Mouse (Mus musculus) limb, embryonic 15.5 days (tissue): ENCODE data around the gene Sbno2. TPM values are rescaled to one million over a fixed set of nuclear protein-coding genes. Genes with fewer than 3 reads are reported as not detected.

ENCODE experiments used
- ATAC-seq: fragments of 200-750 bp; cut with Nextera tagmentation; 2 replicates; pipeline ENCODE4 v1.8.0; 2017; ENCODE audit warnings: low read depth, moderate TSS enrichment; ENCODE audit not compliant: insufficient number of reproducible peaks, low FRiP score, low TSS enrichment
- H3K27ac ChIP-seq: fragments of 300-500 bp; sonication (generic); 2 replicates; pipeline ENCODE4 v1.5.1; 2015; ENCODE audit warnings: moderate library complexity, mild to moderate bottlenecking, inconsistent platforms
- H3K27me3 ChIP-seq: fragments of 300-500 bp; sonication (generic); 2 replicates; pipeline ENCODE4 v1.6.1; 2015; ENCODE audit warnings: inconsistent platforms
- H3K36me3 ChIP-seq: fragments of 300-500 bp; sonication (generic); 2 replicates; pipeline ENCODE4 v1.6.1; 2015; ENCODE audit warnings: inconsistent platforms
- H3K4me1 ChIP-seq: fragments of 300-500 bp; sonication (generic); 2 replicates; pipeline ENCODE4 v1.6.1; 2015; ENCODE audit warnings: inconsistent platforms
- H3K4me2 ChIP-seq: fragments of 300-500 bp; sonication (generic); 2 replicates; pipeline ENCODE4 v1.6.1; 2015; ENCODE audit warnings: mild to moderate bottlenecking, inconsistent platforms
- H3K4me3 ChIP-seq: fragments of 300-500 bp; sonication (generic); 2 replicates; pipeline ENCODE4 v1.5.1; 2015; ENCODE audit warnings: mild to moderate bottlenecking, inconsistent platforms
- H3K9ac ChIP-seq: fragments of 300-500 bp; sonication (generic); 2 replicates; pipeline ENCODE4 v1.6.1; 2015; ENCODE audit warnings: inconsistent platforms
- H3K9me3 ChIP-seq: fragments of 300-500 bp; sonication (generic); 2 replicates; pipeline ENCODE4 v1.6.1; 2016; ENCODE audit warnings: inconsistent platforms
- WGBS: fragments of 180-500 bp; shearing (Covaris S2); methylation state at CpG from one replicate; pipeline ENCODE4 v1.1.7; 2015; 5-methylcytosine and 5-hydroxymethylcytosine counted together
- polyA plus RNA-seq: library from polyadenylated mRNA; unstranded; fragments of >200 nt; fragmentation: Nextera tagmentation; extraction: Ambion mirVana; gene quantifications from 2 replicates; pipeline ENCODE4 v1.2.1, GENCODE M21; 2015

Gene Sbno2
- polyA plus RNA-seq, 1 experiment from 2014 or later: 19.8 TPM

DNA sequence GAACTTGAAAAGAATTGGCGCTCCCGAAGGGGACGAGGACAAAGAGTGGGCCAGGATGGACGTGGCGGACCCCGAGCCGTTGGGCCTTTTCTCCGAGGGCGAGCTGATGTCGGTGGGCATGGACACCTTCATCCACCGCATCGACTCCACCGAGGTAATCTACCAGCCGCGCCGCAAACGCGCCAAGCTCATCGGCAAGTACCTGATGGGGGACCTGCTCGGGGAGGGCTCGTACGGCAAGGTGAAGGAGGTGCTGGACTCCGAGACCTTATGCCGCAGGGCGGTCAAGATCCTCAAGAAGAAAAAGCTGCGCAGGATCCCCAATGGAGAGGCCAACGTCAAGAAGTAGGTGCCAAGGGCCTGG lies 11.2 kb upstream of the Sbno2 start:
- Histone ChIP-seq H3K27ac (peak overlapping the region; percentile 50), H3K36me3 (peaks cover 31% of the 10 kb centered on the region), H3K9ac (peak overlapping the region; percentile 91), H3K27me3 (no peaks in the 10 kb centered on the region), H3K4me2 (peak overlapping the region; percentile 87), H3K4me1 (peaks cover 46% of the 10 kb centered on the region), H3K9me3 (no peaks in the 10 kb centered on the region), H3K4me3 (peak overlapping the region; percentile 93)
- WGBS: 0% methylated on average over 27 of the region's 27 CpGs
- ATAC-seq: no peak

GRCm38 (mm10) chr10:80115944-80116335 lies 10.6 kb upstream of the Sbno2 start:
- Histone ChIP-seq H3K27ac (peak overlapping the region; percentile 87), H3K27me3 (no peaks in the 10 kb centered on the region), H3K9me3 (no peaks in the 10 kb centered on the region), H3K36me3 (peaks cover 29% of the 10 kb centered on the region), H3K4me1 (peaks cover 46% of the 10 kb centered on the region), H3K4me3 (peak overlapping the region; percentile 93), H3K4me2 (peak overlapping the region; percentile 87), H3K9ac (peak overlapping the region; percentile 91)
- under 1% methylated on average over 63 of the region's 63 CpGs for WGBS
- no peak for ATAC-seq

DNA sequence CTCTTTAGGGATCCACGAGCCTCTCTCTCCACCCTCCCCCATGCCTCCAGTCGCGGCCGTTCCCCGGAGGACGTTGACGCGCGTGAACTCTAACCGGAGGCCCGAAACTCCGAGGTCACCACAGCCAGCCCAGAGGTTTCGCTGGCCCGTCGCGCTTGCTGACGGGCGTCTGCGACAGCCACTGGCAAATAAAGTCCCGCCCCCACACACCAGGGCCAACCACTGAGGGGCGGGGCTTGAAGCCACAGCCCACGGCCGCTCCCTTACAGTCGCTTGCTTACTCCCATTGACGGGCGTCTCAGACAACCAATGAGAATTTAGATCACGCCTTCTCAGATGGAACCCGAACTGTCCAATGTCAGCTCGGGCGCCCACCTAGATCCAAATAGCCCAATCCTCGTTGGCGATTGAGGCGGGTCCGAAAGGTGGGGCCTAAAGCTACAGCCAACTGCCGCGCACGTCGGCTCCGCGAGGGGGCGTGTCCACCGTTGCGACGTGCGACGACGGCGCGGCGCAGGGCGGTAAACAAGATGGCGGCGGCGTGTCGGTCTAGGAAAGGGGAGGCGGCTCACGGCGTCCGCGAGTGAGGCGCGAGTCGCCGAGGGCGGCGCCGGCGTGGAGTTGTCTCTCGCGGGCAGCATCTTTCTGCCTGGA lies 10.0 kb upstream of the Sbno2 start, which contains the start of gene Stk11:
Gene Stk11 (plus strand): TSS at position 514 of the 654 bp plus-strand sequence.
- Histone ChIP-seq H3K27me3 (no peaks in the 10 kb centered on the region), H3K27ac (peak within 1 kb of the TSS; percentile 87), H3K4me2 (peak within 1 kb of the TSS; percentile 87), H3K4me1 (peaks cover 45% of the 10 kb centered on the region), H3K9me3 (no peaks in the 10 kb centered on the region), H3K4me3 (peak within 1 kb of the TSS; percentile 93), H3K36me3 (peaks cover 23% of the 10 kb centered on the region), H3K9ac (peak within 1 kb of the TSS; percentile 91)
- WGBS: under 1% methylated on average over 70 of the region's 70 CpGs
- peak; percentile 99 for ATAC-seq

GRCm38 (mm10) chr10:80114341-80115284 lies 9.2 kb upstream of the Sbno2 start:
- no peak for ATAC-seq
- peak overlapping the region; percentile 93 for H3K4me3 ChIP-seq
- 2% methylated on average over 27 of the region's 27 CpGs for WGBS

DNA sequence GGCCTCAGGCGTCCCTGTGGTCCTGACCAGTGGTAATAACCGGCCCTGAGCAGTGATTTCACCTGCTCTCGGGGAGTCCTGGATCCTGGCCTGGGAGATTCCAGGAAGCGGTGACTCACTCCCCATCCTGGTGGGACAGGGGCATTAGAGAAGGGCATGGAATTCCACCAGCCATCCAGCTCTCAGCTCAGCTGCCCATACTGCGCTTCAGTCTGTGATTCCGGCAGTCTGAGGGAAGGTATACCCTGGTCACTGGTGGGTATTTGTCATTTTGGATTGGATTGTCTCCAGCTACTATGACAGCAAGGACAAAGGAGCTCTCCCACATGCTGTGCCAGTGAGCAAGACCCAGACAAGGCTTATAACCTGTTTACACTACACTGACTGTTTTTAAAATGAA lies 2.3 kb upstream of the Sbno2 start:
- no peak overlapping the region for H3K4me2 ChIP-seq
- no peak overlapping the region for H3K9ac ChIP-seq
- H3K4me1 ChIP-seq: peaks cover 8% of the 10 kb centered on the region
- no peak for ATAC-seq
- H3K27me3 ChIP-seq: no peaks in the 10 kb centered on the region
- H3K9me3 ChIP-seq: no peaks in the 10 kb centered on the region
- no peaks in the 10 kb centered on the region for H3K36me3 ChIP-seq
- no peak overlapping the region for H3K27ac ChIP-seq
- WGBS: 67% methylated on average over 6 of the region's 6 CpGs
- no peak overlapping the region for H3K4me3 ChIP-seq

More at GRCm38 (mm10) chr10:80114341-80115284, 9.2 kb upstream of the Sbno2 start:
- Histone ChIP-seq H3K9me3 (no peaks in the 10 kb centered on the region), H3K9ac (peak overlapping the region; percentile 44), H3K4me1 (peaks cover 39% of the 10 kb centered on the region), H3K27ac (peak overlapping the region; percentile 87), H3K27me3 (no peaks in the 10 kb centered on the region), H3K4me2 (peak overlapping the region; percentile 68), H3K36me3 (peaks cover 15% of the 10 kb centered on the region)

DNA sequence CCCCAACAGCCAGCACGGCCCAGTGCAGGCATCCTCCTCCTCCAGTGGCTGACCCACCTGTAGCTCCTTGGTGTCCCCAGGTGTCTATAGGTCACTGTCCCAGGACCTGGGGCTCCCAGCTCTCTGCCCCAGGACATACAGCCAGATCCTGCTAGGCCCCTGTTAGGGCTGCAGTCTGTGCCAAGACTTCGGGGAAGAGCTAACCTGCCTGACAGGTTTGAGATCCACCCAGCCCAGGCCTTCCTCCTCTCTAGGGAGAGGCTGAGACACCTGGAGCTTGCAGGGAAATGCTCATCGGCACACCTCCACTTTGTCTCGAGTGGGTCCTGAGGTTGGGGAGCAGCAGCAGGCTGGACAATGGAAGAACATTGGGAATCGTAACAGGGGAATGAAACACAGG lies 555 bp upstream of the Sbno2 start:
- Histone ChIP-seq H3K4me1 (peaks cover 20% of the 10 kb centered on the region), H3K27ac (peak overlapping the region; percentile 73), H3K9me3 (no peaks in the 10 kb centered on the region), H3K27me3 (no peaks in the 10 kb centered on the region), H3K4me2 (peak overlapping the region; percentile 17; the same call in 1 of the 2 replicates), H3K36me3 (no peaks in the 10 kb centered on the region), H3K9ac (0 out of 2 replicates have a peak overlapping the region, but pooled peaks have one; percentile 1), H3K4me3 (peak overlapping the region; percentile 16; the same call in 1 of the 2 replicates)
- ATAC-seq: no peak
- WGBS: 67% methylated on average over 5 of the region's 5 CpGs

DNA sequence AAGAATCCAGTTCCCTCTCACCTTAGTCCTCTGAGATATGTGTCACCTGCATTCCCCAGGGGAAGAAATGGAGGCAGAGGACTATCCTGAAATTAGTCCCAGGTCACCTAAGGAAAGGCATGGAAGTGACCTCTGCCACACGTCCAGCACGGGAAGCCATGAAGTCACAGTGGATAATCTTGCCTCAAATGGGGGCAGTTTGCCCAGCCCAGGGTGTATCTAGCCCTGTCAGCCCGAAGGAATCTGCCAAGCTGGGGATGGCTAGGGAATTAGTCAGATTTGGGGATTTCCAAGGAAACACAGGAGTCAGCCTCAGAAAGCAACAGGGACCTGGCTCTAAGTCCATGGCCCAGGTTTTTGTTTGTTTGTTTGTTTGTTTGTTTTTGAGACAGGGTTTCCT lies 1.2 kb downstream of the Sbno2 start:
- Histone ChIP-seq H3K36me3 (no peaks in the 10 kb centered on the region), H3K4me1 (peaks cover 30% of the 10 kb centered on the region), H3K9ac (no peak overlapping the region), H3K4me3 (no peak overlapping the region), H3K27me3 (no peaks in the 10 kb centered on the region), H3K4me2 (no peak overlapping the region), H3K9me3 (no peaks in the 10 kb centered on the region), H3K27ac (no peak overlapping the region)
- ATAC-seq: no peak
- 70% methylated on average over 3 of the region's 3 CpGs for WGBS

DNA sequence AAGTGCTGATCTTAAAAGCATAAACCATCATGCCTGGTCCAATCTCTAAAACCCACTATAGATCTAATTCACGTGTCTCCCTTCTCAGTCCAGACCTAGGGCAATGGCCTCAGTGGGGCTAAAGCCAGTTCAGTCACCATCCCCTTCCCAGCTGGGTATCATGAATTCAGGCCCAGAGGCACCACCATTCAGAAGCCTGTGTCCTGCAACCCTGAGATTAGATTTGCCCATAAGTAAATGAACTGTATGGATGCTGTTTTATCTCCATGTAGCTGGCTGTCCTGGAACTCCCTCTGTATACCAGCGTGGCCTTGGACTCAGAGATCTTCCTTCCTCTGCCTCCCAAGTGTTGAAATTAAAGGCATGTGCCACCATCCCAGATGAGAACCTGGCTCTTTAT lies 2.3 kb downstream of the Sbno2 start:
- WGBS: 80% methylated on average over 2 of the region's 2 CpGs
- Histone ChIP-seq H3K4me1 (peaks cover 36% of the 10 kb centered on the region), H3K27me3 (no peaks in the 10 kb centered on the region), H3K9ac (no peak overlapping the region), H3K4me3 (peak overlapping the region; percentile 94; the same call in 1 of the 2 replicates), H3K36me3 (no peaks in the 10 kb centered on the region), H3K4me2 (peak overlapping the region; percentile 89), H3K9me3 (no peaks in the 10 kb centered on the region), H3K27ac (peak overlapping the region; percentile 77)
- no peak for ATAC-seq

- Histone ChIP-seq H3K36me3 (no peaks in the 10 kb centered on the region), H3K4me3 (peak overlapping the region; percentile 94), H3K4me1 (peaks cover 39% of the 10 kb centered on the region), H3K27me3 (no peaks in the 10 kb centered on the region), H3K4me2 (peak overlapping the region; percentile 89), H3K9ac (peak overlapping the region; percentile 89), H3K9me3 (no peaks in the 10 kb centered on the region), H3K27ac (peak overlapping the region; percentile 77)
- WGBS: under 1% methylated on average over 56 of the region's 59 CpGs
- ATAC-seq: peak; percentile 66
These were observed 3.0 kb downstream of the Sbno2 start for GRCm38 (mm10) chr10:80102216-80102915.

DNA sequence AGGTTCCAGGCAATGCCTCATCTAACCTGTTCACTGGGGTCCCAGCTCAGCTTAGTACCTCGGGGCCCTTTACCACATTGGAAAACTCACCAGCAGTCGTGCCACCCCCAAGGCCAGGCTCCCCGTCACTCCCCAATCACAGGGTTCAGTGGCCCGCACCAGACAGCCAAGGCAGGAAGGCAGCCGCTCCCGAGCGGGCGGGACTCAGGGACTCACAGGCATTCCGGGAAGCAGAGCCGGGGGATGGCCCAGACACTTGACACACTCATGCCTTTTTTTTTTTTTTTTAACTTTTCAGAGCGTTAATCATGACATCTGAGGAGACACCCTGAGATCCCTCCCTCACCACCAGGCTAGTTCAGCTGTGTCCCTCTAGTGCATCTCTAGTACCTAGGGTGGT lies 4.4 kb downstream of the Sbno2 start:
- Histone ChIP-seq H3K27ac (0 out of 2 replicates have a peak overlapping the region, but pooled peaks have one; percentile 38), H3K4me2 (peak overlapping the region; percentile 89), H3K9ac (0 out of 2 replicates have a peak overlapping the region, but pooled peaks have one; percentile 20), H3K27me3 (no peaks in the 10 kb centered on the region), H3K9me3 (no peaks in the 10 kb centered on the region), H3K4me1 (peaks cover 53% of the 10 kb centered on the region), H3K4me3 (peak overlapping the region; percentile 94), H3K36me3 (no peaks in the 10 kb centered on the region)
- no peak for ATAC-seq
- WGBS: 52% methylated on average over 11 of the region's 11 CpGs

- Histone ChIP-seq H3K36me3 (0 out of 2 replicates have a peak, but pooled peaks cover 1% of the 10 kb centered on the region), H3K27me3 (no peaks in the 10 kb centered on the region), H3K27ac (peak overlapping the region; percentile 24; the same call in 1 of the 2 replicates), H3K9ac (no peak overlapping the region), H3K9me3 (no peaks in the 10 kb centered on the region), H3K4me2 (no peak overlapping the region), H3K4me1 (peaks cover 57% of the 10 kb centered on the region), H3K4me3 (no peak overlapping the region)
- 84% methylated on average over 5 of the region's 5 CpGs for WGBS
- ATAC-seq: no peak
These were observed 6.7 kb downstream of the Sbno2 start for GRCm38 (mm10) chr10:80098630-80099029.
